Mouse (Mus musculus): Measurements from ENCODE around the gene Olfr1555-ps1.
A peak's percentile ranks its signal among the peaks of the same experiment; 100 is the strongest.
"Not testable (repeated sequence)": the region's sequence is repeated elsewhere in the genome, so short reads cannot be mapped to it uniquely, and the experiment has no call there.

Gene Olfr1555-ps1

DNA sequence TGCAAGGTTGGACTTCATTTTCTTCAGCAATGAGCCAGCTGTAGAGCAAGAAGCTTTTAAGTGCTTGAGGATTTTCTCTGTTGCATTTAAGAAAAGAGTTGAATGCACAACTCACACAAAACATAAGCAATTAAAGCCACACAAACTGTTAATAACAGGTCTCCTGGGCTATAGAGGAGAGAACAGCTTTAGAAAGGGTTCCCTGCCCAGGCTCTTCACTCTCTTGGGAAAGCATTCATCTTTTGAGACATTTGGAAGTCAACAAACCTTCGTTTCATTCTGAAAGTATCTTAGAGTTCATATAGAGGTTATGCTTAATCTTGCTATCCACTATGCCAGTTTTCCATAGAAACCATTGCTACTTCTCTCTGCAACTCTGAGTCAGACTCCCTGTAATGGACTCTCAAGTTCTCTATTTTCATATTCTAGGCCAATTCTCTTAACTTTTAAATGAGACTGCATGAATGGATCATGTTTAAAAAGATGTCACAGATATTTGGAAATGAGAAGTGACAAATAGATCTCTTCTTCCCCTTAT is at the start of gene Olfr1555-ps1:
Gene Olfr1555-ps1, minus strand, starts transcription at position 51 of the 538 bp plus-strand sequence.
- DNase-seq: not testable (repeated sequence)

DNA sequence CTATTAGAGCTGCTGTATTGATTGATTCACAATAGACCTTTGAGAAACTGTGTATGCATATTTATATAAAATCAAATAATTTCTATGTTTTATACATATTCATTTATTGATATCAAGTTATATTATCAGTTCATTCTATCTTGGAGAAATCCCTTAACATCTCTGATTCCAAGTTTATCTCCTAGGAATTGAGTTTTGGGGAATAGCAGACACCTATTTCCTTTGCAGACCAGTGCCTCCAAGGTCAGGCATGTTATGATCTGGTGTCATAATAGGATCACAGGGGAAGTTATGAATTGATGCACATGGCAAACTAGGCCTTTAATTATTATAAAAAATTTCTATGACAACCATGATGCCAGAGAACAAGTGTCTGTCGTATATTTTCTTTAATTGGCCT is 30.4 kb upstream of the Olfr1555-ps1 start, which contains the start of gene Olfr1431:
Gene Olfr1431, plus strand, starts transcription at position 301 of the 400 bp plus-strand sequence.
- DNase-seq: no peak

DNA sequence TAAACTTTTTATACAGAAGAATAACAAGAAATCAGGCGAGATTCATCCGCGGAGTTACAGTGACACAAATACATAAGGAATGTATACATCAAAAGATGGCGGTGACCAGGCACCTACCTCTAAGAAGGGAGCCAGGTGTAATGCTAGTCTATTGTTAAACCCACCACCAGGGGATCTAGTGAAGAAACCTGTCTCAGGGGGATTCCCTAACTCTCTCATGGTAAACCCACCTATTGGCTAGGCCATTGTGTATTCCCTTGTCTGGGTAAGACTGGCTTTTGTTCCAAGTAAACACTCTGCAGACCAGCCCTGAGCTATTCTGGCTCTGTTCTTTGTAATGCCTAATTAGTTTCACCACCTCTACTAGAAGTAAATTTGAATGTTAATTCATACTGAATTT is 29.2 kb upstream of the Olfr1555-ps1 start:
- not testable (repeated sequence) for DNase-seq

DNA sequence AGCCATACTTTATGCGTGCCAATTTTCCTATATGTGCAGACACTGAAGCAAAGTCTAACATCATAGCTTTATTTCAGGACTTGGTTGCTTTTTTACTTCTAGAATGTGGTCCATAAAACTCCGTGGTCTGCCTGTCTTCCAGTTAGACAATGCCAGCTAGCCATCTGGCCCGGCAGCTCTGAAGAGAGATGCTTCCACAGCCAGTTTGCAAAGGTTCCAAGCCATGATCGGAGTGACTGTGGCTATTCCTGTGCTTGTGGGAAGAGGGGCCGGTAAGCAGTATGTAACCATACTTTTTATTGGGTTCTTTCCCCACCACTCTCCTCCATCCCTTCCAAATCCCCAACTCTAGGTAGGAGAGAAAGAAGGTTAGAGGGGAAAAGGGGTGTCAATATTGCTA is 5.5 kb upstream of the Olfr1555-ps1 start:
- peak; percentile 17 to 20 for DNase-seq

DNA sequence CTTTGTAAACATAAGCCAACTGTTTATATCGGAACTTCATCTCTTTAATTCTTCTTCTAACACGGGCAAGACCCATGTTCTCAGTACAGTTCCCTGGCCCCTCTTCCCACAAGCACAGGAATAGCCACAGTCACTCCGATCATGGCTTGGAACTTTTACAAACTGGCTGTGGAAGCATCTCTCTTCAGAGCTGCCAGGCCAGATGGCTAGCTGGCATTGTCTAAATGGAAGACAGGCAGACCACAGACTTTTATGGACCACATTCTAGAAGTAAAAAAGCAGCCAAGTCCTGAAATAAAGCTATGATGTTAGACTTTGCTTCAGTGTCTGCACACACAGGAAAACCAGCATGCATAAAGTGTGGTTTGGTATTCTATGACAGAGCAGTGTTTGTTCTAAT is 24.5 kb downstream of the Olfr1555-ps1 start:
- DNase-seq: peak; percentile 34 to 50

DNA sequence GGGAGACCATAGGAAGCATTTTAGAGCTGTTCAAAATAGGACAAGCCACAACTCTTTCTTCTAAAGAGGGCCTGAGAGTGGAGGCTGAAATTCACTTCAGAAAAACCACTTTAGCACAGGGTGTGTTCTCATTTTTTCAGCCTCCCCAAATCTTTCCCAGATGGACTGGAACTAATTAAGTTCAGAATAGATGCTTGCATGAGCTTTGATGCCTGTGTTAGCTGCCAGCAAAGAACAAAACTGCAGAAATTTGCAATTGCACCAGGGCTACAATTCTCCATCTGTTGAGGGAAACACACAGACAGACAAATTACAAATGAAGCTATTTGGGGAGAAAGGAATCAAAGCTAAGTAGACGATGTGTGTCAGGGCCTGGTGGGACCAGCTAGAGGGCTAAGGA is 26.6 kb downstream of the Olfr1555-ps1 start:
- peak in 1 of 2 experiments; percentile 15 for DNase-seq

DNA sequence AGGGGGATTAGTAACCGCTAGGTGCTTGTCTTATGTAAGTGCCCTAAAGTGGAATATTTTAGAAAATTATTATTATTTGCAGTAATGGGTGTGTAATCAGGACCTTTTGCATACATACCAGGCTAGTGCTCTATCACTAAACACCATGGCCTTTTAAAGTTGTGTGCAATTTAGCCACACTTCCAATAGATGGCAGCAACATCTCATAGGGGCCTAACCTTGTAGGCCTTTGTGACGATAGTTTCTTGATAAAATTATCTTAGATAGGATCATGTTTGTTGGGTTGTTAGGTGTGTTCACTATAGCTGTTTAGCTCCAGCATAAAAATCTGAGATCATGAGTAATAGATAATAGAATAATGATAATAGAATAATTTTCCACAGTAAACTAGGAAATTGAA is 35.6 kb downstream of the Olfr1555-ps1 start:
- peak; percentile 41 to 44 for DNase-seq

DNA sequence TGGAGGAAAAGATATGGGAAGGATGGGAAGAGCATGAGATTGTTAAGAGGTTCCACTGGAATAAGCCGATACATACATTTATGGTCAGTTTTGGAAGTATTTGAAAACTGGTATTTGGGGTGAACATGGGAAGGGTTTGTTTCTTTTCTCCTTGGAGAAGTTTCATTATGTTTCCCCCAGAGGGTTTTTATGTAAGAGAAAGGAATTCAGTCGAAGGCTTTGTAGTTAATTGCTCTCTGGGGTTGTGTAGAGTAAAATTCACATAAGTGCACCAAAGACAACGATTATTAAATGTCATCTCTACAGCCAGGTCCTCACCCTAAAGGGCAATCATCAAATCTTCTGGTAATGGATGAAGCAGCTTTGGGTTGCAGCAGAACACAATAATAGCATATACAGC is 46.8 kb downstream of the Olfr1555-ps1 start, which contains the start of gene Olfr76:
Gene Olfr76, minus strand, starts transcription at position 101 of the 400 bp plus-strand sequence.
- DNase-seq: no peak

DNA sequence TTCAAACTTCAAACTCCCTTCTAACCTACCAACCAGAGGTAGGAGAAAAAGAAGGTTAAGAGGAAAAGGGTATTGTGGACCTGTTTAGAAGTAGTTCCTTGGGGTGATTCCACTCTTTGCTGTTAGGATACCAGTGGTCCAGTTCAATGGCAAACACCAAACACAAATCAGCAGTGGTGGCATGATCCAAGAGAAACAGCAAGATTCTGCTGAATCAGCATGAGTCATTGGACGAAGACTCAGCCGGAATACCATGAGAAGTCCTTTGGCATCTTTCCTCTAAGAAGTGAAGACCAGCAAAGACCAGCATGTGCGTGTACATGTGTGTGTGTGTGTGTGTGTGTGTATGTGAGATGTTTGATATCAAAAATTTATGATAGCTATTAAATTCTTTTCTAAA is 53.4 kb downstream of the Olfr1555-ps1 start:
- DNase-seq: no peak

DNA sequence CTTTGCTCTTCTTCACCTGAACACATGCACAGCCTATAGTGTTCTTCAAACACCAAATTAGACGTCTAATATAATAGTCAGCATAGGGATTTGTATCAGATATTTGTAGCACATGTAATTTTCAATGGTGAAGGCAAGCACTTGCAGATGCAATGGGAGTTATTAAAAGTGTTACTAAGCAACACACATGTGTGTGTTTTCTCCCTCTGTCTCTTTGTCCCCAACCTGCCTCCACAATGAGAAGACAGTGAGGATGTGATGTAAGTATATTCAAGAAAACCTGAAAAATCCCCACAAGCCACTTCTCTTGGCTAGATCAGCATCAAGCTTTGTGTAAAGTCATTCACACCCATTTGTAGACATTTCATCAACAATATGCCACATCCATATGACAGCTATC is 54.1 kb downstream of the Olfr1555-ps1 start, which contains the start of gene Olfr1428:
Gene Olfr1428, minus strand, starts transcription at position 101 of the 400 bp plus-strand sequence.
- DNase-seq: no peak

Data from cerebellum, postnatal 14 days (tissue).